Comparison of ENCODE assay signal across 9 mouse cellular contexts in the genomic region with DNA sequence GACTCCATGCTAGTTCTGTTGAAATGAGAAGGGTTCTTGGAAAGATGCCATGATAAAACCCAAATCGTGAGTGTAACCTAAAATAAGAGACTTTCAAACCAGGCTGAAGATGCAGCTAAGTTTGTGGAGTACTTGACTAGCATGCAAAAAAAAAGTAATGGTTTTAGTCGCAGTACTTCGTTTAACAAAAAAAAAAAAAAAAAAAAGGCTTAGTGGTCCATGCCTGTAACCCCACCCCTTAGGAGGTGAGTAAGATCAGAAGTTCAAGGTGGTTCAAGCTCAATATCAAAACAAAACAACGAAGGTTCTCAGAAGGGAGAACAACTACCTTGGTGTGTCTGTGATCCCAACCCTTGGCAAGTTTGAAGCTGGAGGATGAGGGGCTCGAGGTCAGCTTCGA.
DNase-seq lines count a peak whose midpoint lies in the region; ATAC-seq and TF ChIP-seq lines count a peak whose summit lies in the region.
"Had no signal": no experiment of that assay in that cellular context is flagged by ENCODE, and none has a peak within 500 bp of the region (broad histone marks: within the 10 kb centered on the region; RNA-seq: fewer than 3 reads in every experiment).

No protein-coding gene starts in this region.

- H3K27ac ChIP-seq in forebrain, embryonic 10.5 days = peak overlapping the region; percentile 85
- no peak overlapping the region for H3K27ac ChIP-seq in forebrain, postnatal 0 days (ENCODE audit: low read depth, low read length)
- peak overlapping the region; percentile 86 for H3K27ac ChIP-seq in lung, postnatal 0 days (ENCODE audit: low read length)
- peak overlapping the region; percentile 58; the same call in 1 of the 2 replicates for H3K27ac ChIP-seq in liver, embryonic 12.5 days
- peak overlapping the region; percentile 81 for H3K27ac ChIP-seq in stomach, embryonic 16.5 days (ENCODE audit: low read length)

- DNase-seq in forebrain, embryonic 10.5 days (ENCODE audit: extremely low spot score, low spot score) = no peak
- DNase-seq in forebrain, postnatal 0 days = no peak
- no peak for DNase-seq in lung, postnatal 0 days (ENCODE audit: low spot score)
- no peak for DNase-seq in lung, postnatal 10 days
- no peak for DNase-seq in cerebellum, adult 11-12 months
- no peak for DNase-seq in layer of hippocampus, postnatal 25 days (ENCODE audit: extremely low spot score in 1 of 2, low spot score in 1 of 2)
- DNase-seq: right cerebral cortex, adult 18-20 months had no signal

- H3K9ac ChIP-seq in forebrain, postnatal 0 days = no peak overlapping the region
- H3K9ac ChIP-seq in lung, postnatal 0 days (replicated peaks; ENCODE audit: low read depth) = peak overlapping the region; percentile 37; the same call in 1 of the 2 replicates
- no peak overlapping the region for H3K9ac ChIP-seq in liver, embryonic 12.5 days
- peak overlapping the region; percentile 79 for H3K9ac ChIP-seq in stomach, embryonic 16.5 days (ENCODE audit: low read length)

- no peaks in the 10 kb centered on the region for H3K9me3 ChIP-seq in forebrain, embryonic 10.5 days
- H3K9me3 ChIP-seq in forebrain, postnatal 0 days (ENCODE audit: low read length) = no peaks in the 10 kb centered on the region
- no peaks in the 10 kb centered on the region for H3K9me3 ChIP-seq in lung, postnatal 0 days (ENCODE audit: low read length)
- H3K9me3 ChIP-seq in liver, embryonic 12.5 days (replicated peaks) = no peaks in the 10 kb centered on the region
- H3K9me3 ChIP-seq in stomach, embryonic 16.5 days (replicated peaks; ENCODE audit: control insufficient read depth, low read length) = no peaks in the 10 kb centered on the region

- peaks cover 38% of the 10 kb centered on the region for H3K27me3 ChIP-seq in forebrain, embryonic 10.5 days (ENCODE audit: poor library complexity, severe bottlenecking)
- H3K27me3 ChIP-seq in forebrain, postnatal 0 days (ENCODE audit: insufficient read depth, low read length) = no peaks in the 10 kb centered on the region
- no peaks in the 10 kb centered on the region for H3K27me3 ChIP-seq in lung, postnatal 0 days (replicated peaks; ENCODE audit: insufficient read depth, low read length)
- H3K27me3 ChIP-seq in liver, embryonic 12.5 days (replicated peaks) = peaks cover 71% of the 10 kb centered on the region
- no peaks in the 10 kb centered on the region for H3K27me3 ChIP-seq in stomach, embryonic 16.5 days (ENCODE audit: control insufficient read depth, insufficient read depth, low read length)

- no peak for TF ChIP-seq CTCF in forebrain, postnatal 0 days (IDR thresholded peaks at IDR 0.05; ENCODE audit: low read depth)
- TF ChIP-seq CTCF in lung, postnatal 0 days (IDR thresholded peaks at IDR 0.05) = no peak

- peaks cover 76% of the 10 kb centered on the region for H3K4me1 ChIP-seq in forebrain, embryonic 10.5 days
- peaks cover 9% of the 10 kb centered on the region; the same call in 1 of the 2 replicates for H3K4me1 ChIP-seq in forebrain, postnatal 0 days (ENCODE audit: insufficient read depth)
- peaks cover 5% of the 10 kb centered on the region; the same call in 1 of the 2 replicates for H3K4me1 ChIP-seq in lung, postnatal 0 days (ENCODE audit: insufficient read depth, low read depth, low read length)
- H3K4me1 ChIP-seq in liver, embryonic 12.5 days = peaks cover 11% of the 10 kb centered on the region; the same call in 1 of the 2 replicates
- peaks cover 20% of the 10 kb centered on the region for H3K4me1 ChIP-seq in stomach, embryonic 16.5 days (ENCODE audit: control insufficient read depth, insufficient read depth, low read length)

- H3K4me2 ChIP-seq in forebrain, postnatal 0 days (ENCODE audit: low read depth) = no peak overlapping the region
- peak overlapping the region; percentile 57 for H3K4me2 ChIP-seq in lung, postnatal 0 days (replicated peaks; ENCODE audit: low read depth, low read length)
- H3K4me2 ChIP-seq in liver, embryonic 12.5 days = peak overlapping the region; percentile 51
- peak overlapping the region; percentile 58 for H3K4me2 ChIP-seq in stomach, embryonic 16.5 days (ENCODE audit: low read depth, low read length)

- H3K36me3 ChIP-seq in forebrain, embryonic 10.5 days (replicated peaks) = no peaks in the 10 kb centered on the region
- no peaks in the 10 kb centered on the region for H3K36me3 ChIP-seq in forebrain, postnatal 0 days (ENCODE audit: insufficient read depth)
- no peaks in the 10 kb centered on the region for H3K36me3 ChIP-seq in lung, postnatal 0 days (ENCODE audit: insufficient read depth, low read length)
- no peaks in the 10 kb centered on the region for H3K36me3 ChIP-seq in liver, embryonic 12.5 days
- H3K36me3 ChIP-seq in stomach, embryonic 16.5 days (ENCODE audit: control insufficient read depth, insufficient read depth, low read length) = no peaks in the 10 kb centered on the region

- ATAC-seq in forebrain, postnatal 0 days = no peak
- ATAC-seq in lung, postnatal 0 days = no peak
- no peak for ATAC-seq in liver, embryonic 12.5 days
- no peak for ATAC-seq in stomach, embryonic 16.5 days (ENCODE audit: insufficient read depth, low FRiP score)

- H3K4me3 ChIP-seq in forebrain, embryonic 10.5 days = peak overlapping the region; percentile 46
- H3K4me3 ChIP-seq in forebrain, postnatal 0 days (ENCODE audit: low read depth, low read length) = no peak overlapping the region
- peak overlapping the region; percentile 32 for H3K4me3 ChIP-seq in lung, postnatal 0 days (ENCODE audit: low read depth, low read length)
- peak overlapping the region; percentile 37; the same call in 1 of the 2 replicates for H3K4me3 ChIP-seq in liver, embryonic 12.5 days
- H3K4me3 ChIP-seq in stomach, embryonic 16.5 days (replicated peaks; ENCODE audit: low read length) = peak overlapping the region; percentile 45

- no peak for TF ChIP-seq EP300 in lung, postnatal 0 days (IDR thresholded peaks at IDR 0.05)

- 57% methylated on average over 6 of the region's 6 CpGs for WGBS in forebrain, embryonic 10.5 days
- 70% methylated on average over 6 of the region's 6 CpGs for WGBS in forebrain, postnatal 0 days
- 42% methylated on average over 6 of the region's 6 CpGs for WGBS in lung, postnatal 0 days
- 32% methylated on average over 6 of the region's 6 CpGs for WGBS in liver, embryonic 12.5 days (ENCODE audit: insufficient replicate concordance)
- WGBS in stomach, embryonic 16.5 days = 44% methylated on average over 6 of the region's 6 CpGs

Comparison
In these comparisons a context has a peak if more than half of its experiments do, and no peak if none do; other contexts are left out.
1. H3K9ac ChIP-seq: peak in lung, postnatal 0 days (single experiment) and stomach, embryonic 16.5 days (single experiment); none in forebrain, postnatal 0 days (single experiment) and liver, embryonic 12.5 days (single experiment).